Mouse (Mus musculus) sigmoid colon, adult 10 weeks (tissue): Measurements from ENCODE around the gene Hsd3b6. TPM values are rescaled to one million over a fixed set of nuclear protein-coding genes. Genes with fewer than 3 reads are reported as not detected.

Experiments
- polyA plus RNA-seq: library from polyadenylated mRNA; stranded (reverse); fragments of 350-450 nt; fragmentation: Illumina TruSeq; extraction: RNeasy Lipid Tissue Mini Kit (QIAGEN cat#74804); gene quantifications from one replicate; pipeline ENCODE4 v1.2.3, GENCODE M21; 2014; ENCODE audit warnings: low read depth, low replicate concordance

Hsd3b6 gene
- not detected for polyA plus RNA-seq

GRCm38 (mm10) chr3:98814101-98814670 is at the start of gene Hsd3b6:
Gene Hsd3b6 (minus strand): TSS chr3:98814443.

GRCm38 (mm10) chr3:98859576-98859975 is 45.3 kb upstream of the Hsd3b6 start, which contains the start of gene Hsd3b1:
Gene Hsd3b1 (minus strand): TSS chr3:98859794.

Other genes with a start within 250 kb of the Hsd3b6 start
- gene Gm10681, start 225.6 kb downstream of the Hsd3b6 start, polyA plus RNA-seq, result not detected
- not detected for gene Hsd3b5, start 184.2 kb downstream of the Hsd3b6 start, polyA plus RNA-seq
- gene Hsd3b2, start 89.9 kb downstream of the Hsd3b6 start, polyA plus RNA-seq, result 39.3 TPM
- 77.5 TPM for gene Hsd3b3, start 51.3 kb downstream of the Hsd3b6 start, polyA plus RNA-seq
- gene Hsd3b1, start 45.4 kb upstream of the Hsd3b6 start, polyA plus RNA-seq, result not detected
- gene Hao2, start 78.8 kb upstream of the Hsd3b6 start, polyA plus RNA-seq, result 1,035 TPM